Comparison of ENCODE assay signal across 13 mouse cellular contexts in the genomic region with DNA sequence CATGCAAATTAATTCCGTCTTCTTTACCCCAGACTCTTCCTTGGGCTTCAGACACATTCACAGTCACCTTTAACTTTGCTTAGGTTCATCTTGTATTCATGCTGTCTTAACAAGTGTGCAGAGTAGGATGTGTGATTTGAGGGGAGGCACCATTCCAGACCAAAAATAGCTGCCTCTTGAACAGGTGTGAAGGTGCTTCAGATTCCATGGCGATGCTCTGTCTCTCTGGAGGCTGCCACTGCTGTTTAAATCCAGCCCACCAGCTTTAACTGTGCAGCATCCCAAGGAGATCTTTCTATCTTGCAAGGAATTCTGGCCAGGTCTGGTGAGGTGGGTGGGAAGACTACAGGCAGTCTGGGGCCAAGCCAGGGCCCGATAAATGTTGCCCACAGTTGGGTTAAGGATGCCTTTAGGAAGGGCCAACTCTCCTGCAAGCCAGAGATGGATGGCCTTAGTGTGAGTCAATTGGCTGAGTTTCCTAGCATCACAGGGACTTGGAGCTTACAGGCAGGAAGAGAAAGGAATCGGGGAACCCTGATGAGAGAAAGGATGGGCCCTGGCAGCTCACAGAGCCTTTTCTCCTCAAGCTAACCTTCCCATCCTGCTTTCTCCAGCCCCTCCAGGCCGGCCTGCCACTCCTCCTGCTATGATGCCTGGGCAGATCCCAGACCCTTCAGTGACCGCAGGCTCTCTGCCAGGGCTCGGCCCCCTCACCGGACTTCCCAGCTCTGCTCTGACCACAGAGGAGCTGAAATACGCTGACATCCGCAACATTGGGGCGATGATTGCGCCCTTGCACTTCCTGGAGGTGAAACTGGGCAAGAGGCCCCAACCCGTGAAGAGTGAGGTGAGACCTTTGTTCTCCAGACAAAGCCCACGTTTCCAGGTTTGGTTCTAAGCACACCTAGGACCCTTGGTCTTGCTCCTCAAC. TPM values are rescaled to one million over a fixed set of nuclear protein-coding genes. Genes with fewer than 3 reads are reported as not detected.
A peak's percentile ranks its signal among the peaks of the same experiment; 100 is the strongest.
DNase-seq lines count a peak whose midpoint lies in the region; ATAC-seq and TF ChIP-seq lines count a peak whose summit lies in the region.
"Had no signal": no experiment of that assay in that cellular context is flagged by ENCODE, and none has a peak within 500 bp of the region (broad histone marks: within the 10 kb centered on the region; RNA-seq: fewer than 3 reads in every experiment).

No protein-coding gene starts in this region.

- no peak overlapping the region for H3K4me3 ChIP-seq in hindbrain, embryonic 10.5 days
- no peak overlapping the region for H3K4me3 ChIP-seq in hindbrain, embryonic 16.5 days (ENCODE audit: low read length)
- no peak overlapping the region for H3K4me3 ChIP-seq in midbrain, postnatal 0 days (ENCODE audit: low read depth, low read length)
- no peak overlapping the region for H3K4me3 ChIP-seq in midbrain, embryonic 11.5 days (ENCODE audit: low read depth, low read length)
- no peak overlapping the region for H3K4me3 ChIP-seq in olfactory bulb, adult 2 months (ENCODE audit: insufficient read depth, low read depth, low read length)
- H3K4me3 ChIP-seq: forebrain, embryonic 15.5 days; hindbrain, embryonic 15.5 days; liver, embryonic 15.5 days; megakaryocyte, embryonic 14.5 days had no signal

- TF ChIP-seq CTCF in midbrain, postnatal 0 days (IDR thresholded peaks at IDR 0.05): no peak
- TF ChIP-seq CTCF in olfactory bulb, adult 2 months (IDR thresholded peaks at IDR 0.05; ENCODE audit: insufficient read depth, low read depth, low read length): no peak

- WGBS in hindbrain, embryonic 10.5 days: 85% methylated on average over 14 of the region's 14 CpGs
- WGBS in hindbrain, embryonic 16.5 days: 79% methylated on average over 14 of the region's 14 CpGs
- whole genome bisulfite sequencing in midbrain, postnatal 0 days: 75% methylated on average over 14 of the region's 14 CpGs
- WGBS in midbrain, embryonic 11.5 days: 77% methylated on average over 14 of the region's 14 CpGs
- WGBS in olfactory bulb, adult 2 months: 65% methylated on average over 14 of the region's 14 CpGs

- no peak for TF ChIP-seq POLR2A in olfactory bulb, adult 2 months (IDR thresholded peaks at IDR 0.05; ENCODE audit: insufficient read depth, low read depth, low read length)

- no peak for DNase-seq in hindbrain, embryonic 10.5 days (ENCODE audit: low spot score)
- no peak for DNase-seq in midbrain, postnatal 0 days (ENCODE audit: low spot score)
- DNase-seq in midbrain, embryonic 11.5 days (ENCODE audit: low spot score, missing footprints): no peak
- DNase-seq in cerebellum, adult 9-10 months: peak; percentile 71
- no peak for DNase-seq in thymus, postnatal 14 days
- DNase-seq: thymus, postnatal 25 days had no signal

- peaks cover 29% of the 10 kb centered on the region for H3K4me1 ChIP-seq in hindbrain, embryonic 10.5 days (replicated peaks)
- peaks cover 8% of the 10 kb centered on the region for H3K4me1 ChIP-seq in hindbrain, embryonic 16.5 days (ENCODE audit: control insufficient read depth, insufficient read depth, low read depth, low read length)
- no peaks in the 10 kb centered on the region for H3K4me1 ChIP-seq in midbrain, postnatal 0 days (ENCODE audit: insufficient read depth, low read length)
- no peaks in the 10 kb centered on the region for H3K4me1 ChIP-seq in midbrain, embryonic 11.5 days (ENCODE audit: control insufficient read depth, insufficient read depth, low read length)
- H3K4me1 ChIP-seq in olfactory bulb, adult 2 months (ENCODE audit: control insufficient read depth, insufficient read depth, low read length): peaks cover 51% of the 10 kb centered on the region
- H3K4me1 ChIP-seq: forebrain, embryonic 15.5 days had no signal

- peaks cover 12% of the 10 kb centered on the region; the same call in 1 of the 2 replicates for H3K36me3 ChIP-seq in hindbrain, embryonic 10.5 days
- no peaks in the 10 kb centered on the region; the same call in 1 of the 2 replicates for H3K36me3 ChIP-seq in hindbrain, embryonic 16.5 days (ENCODE audit: control insufficient read depth, insufficient read depth, low read length)
- peaks cover 20% of the 10 kb centered on the region for H3K36me3 ChIP-seq in midbrain, postnatal 0 days (ENCODE audit: insufficient read depth, low read length)
- no peaks in the 10 kb centered on the region for H3K36me3 ChIP-seq in midbrain, embryonic 11.5 days (ENCODE audit: control insufficient read depth, insufficient read depth, low read length)
- H3K36me3 ChIP-seq: forebrain, embryonic 15.5 days had no signal

- H3K9me3 ChIP-seq in hindbrain, embryonic 10.5 days: no peaks in the 10 kb centered on the region
- no peaks in the 10 kb centered on the region for H3K9me3 ChIP-seq in hindbrain, embryonic 16.5 days (ENCODE audit: control insufficient read depth, low read length)
- H3K9me3 ChIP-seq in midbrain, postnatal 0 days (ENCODE audit: low read length): no peaks in the 10 kb centered on the region
- no peaks in the 10 kb centered on the region for H3K9me3 ChIP-seq in midbrain, embryonic 11.5 days (ENCODE audit: control insufficient read depth, low read length)
- H3K9me3 ChIP-seq: forebrain, embryonic 15.5 days; hindbrain, embryonic 15.5 days; liver, embryonic 15.5 days; megakaryocyte, embryonic 14.5 days had no signal

- H3K27me3 ChIP-seq in hindbrain, embryonic 10.5 days (ENCODE audit: insufficient read depth, poor library complexity, severe bottlenecking): no peaks in the 10 kb centered on the region; the same call in 1 of the 2 replicates
- H3K27me3 ChIP-seq in hindbrain, embryonic 16.5 days (replicated peaks; ENCODE audit: control insufficient read depth, insufficient read depth, low read length): no peaks in the 10 kb centered on the region
- no peaks in the 10 kb centered on the region for H3K27me3 ChIP-seq in midbrain, postnatal 0 days (ENCODE audit: insufficient read depth, low read length)
- no peaks in the 10 kb centered on the region for H3K27me3 ChIP-seq in midbrain, embryonic 11.5 days (ENCODE audit: control insufficient read depth, insufficient read depth, low read length)
- H3K27me3 ChIP-seq: forebrain, embryonic 15.5 days; hindbrain, embryonic 15.5 days had no signal

- no peak for ATAC-seq in hindbrain, embryonic 16.5 days
- ATAC-seq in midbrain, postnatal 0 days (ENCODE audit: low FRiP score): no peak
- ATAC-seq in midbrain, embryonic 11.5 days (ENCODE audit: low FRiP score): no peak
- ATAC-seq: forebrain, embryonic 15.5 days had no signal

- peak overlapping the region; percentile 23; the same call in 1 of the 2 replicates for H3K27ac ChIP-seq in hindbrain, embryonic 10.5 days
- no peak overlapping the region for H3K27ac ChIP-seq in hindbrain, embryonic 16.5 days (ENCODE audit: low read depth, low read length)
- no peak overlapping the region for H3K27ac ChIP-seq in midbrain, postnatal 0 days (ENCODE audit: low read depth, low read length)
- H3K27ac ChIP-seq in midbrain, embryonic 11.5 days (ENCODE audit: low read depth, low read length): no peak overlapping the region
- H3K27ac ChIP-seq in olfactory bulb, adult 2 months (ENCODE audit: insufficient read depth, low read depth, low read length): peak overlapping the region; percentile 43; the same call in 1 of the 2 replicates
- H3K27ac ChIP-seq: forebrain, embryonic 15.5 days; hindbrain, embryonic 15.5 days; liver, embryonic 15.5 days had no signal

- no peak overlapping the region for H3K9ac ChIP-seq in hindbrain, embryonic 16.5 days (ENCODE audit: low read depth, low read length)
- H3K9ac ChIP-seq in midbrain, postnatal 0 days (replicated peaks; ENCODE audit: low read length, poor library complexity, severe bottlenecking): 0 out of 2 replicates have a peak overlapping the region, but pooled peaks have one; percentile 24
- H3K9ac ChIP-seq in midbrain, embryonic 11.5 days (ENCODE audit: low read length): no peak overlapping the region
- H3K9ac ChIP-seq: forebrain, embryonic 15.5 days; hindbrain, embryonic 15.5 days; liver, embryonic 15.5 days had no signal

- H3K4me2 ChIP-seq in hindbrain, embryonic 16.5 days (ENCODE audit: low read length): no peak overlapping the region
- H3K4me2 ChIP-seq in midbrain, postnatal 0 days (ENCODE audit: low read depth, low read length, poor library complexity, severe bottlenecking): no peak overlapping the region
- no peak overlapping the region for H3K4me2 ChIP-seq in midbrain, embryonic 11.5 days
- H3K4me2 ChIP-seq: forebrain, embryonic 15.5 days; heart, embryonic 11.5 days; hindbrain, embryonic 15.5 days; liver, embryonic 15.5 days had no signal

RNA-seq across cellular contexts. Expression of a gene that starts 9.0 kb away (rescaled TPM):
- polyA plus RNA-seq in hindbrain, embryonic 10.5 days (2016; fragmentation: Nextera tagmentation; extraction: Ambion mirVana): 0.25 TPM in 1 of 2 replicates, not detected in the other
- 0.26 and 0.56 TPM in 2 replicates for polyA plus RNA-seq in hindbrain, embryonic 16.5 days (2015; fragmentation: Nextera tagmentation; extraction: Ambion mirVana)
- total RNA-seq in midbrain, postnatal 0 days (2014; rRNA removed): 15.8 and 18.4 TPM in 2 replicates
- 0.56 and 1.0 TPM in 2 replicates for polyA plus RNA-seq in midbrain, postnatal 0 days (2015; fragmentation: Nextera tagmentation; extraction: Ambion mirVana)
- polyA plus RNA-seq in midbrain, embryonic 11.5 days (2014; fragmentation: Nextera tagmentation; extraction: Ambion mirVana): 0.11 and 0.29 TPM in 2 replicates
- not detected in 2 replicates for polyA plus RNA-seq in olfactory bulb, adult 2 months (2012; ENCODE audit: insufficient read depth, insufficient read length, low replicate concordance, missing spikeins)

Comparison
In these comparisons a context has a peak if more than half of its experiments do, and no peak if none do; other contexts are left out.
1. H3K27ac ChIP-seq: peak in hindbrain, embryonic 10.5 days (single experiment) and olfactory bulb, adult 2 months (single experiment); none in hindbrain, embryonic 16.5 days (single experiment), midbrain, postnatal 0 days (single experiment) and midbrain, embryonic 11.5 days (single experiment).